Mouse (Mus musculus): Measurements from ENCODE around the gene Gm3045. TPM values are rescaled to one million over a fixed set of nuclear protein-coding genes. Genes with fewer than 3 reads are reported as not detected.

Gm3045 gene
- polyA plus RNA-seq, 1 experiment from 2014 or later, result not detected

DNA sequence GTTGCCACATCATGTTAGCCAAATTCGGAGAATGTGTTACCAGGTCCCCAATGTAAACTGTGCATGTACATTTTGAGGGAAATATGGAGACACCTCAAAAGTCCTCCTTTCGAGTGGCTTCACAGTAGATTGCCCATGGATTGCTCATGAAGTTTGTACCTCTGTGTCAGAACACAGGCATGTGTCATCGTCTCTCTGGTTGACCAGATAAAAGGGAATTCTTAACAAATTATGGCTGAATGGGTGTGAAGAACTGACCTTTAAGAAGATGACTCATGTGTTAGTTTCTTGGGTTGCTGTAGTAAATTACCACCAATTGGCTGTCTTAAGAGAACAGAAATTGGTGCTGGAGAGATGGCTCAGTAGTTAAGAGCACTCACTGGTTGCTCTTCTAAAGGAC, 17.7 kb downstream of the Gm3045 start:
- no peak for ATAC-seq (ENCODE audit: low FRiP score)
- Histone ChIP-seq H3K27ac (no peak overlapping the region), H3K4me2 (no peak overlapping the region), H3K9me3 (no peaks in the 10 kb centered on the region), H3K36me3 (replicated peaks) (no peaks in the 10 kb centered on the region), H3K4me1 (no peaks in the 10 kb centered on the region; the same call in 1 of the 2 replicates), H3K4me3 (replicated peaks) (no peak overlapping the region), H3K9ac (no peak overlapping the region), H3K27me3 (peaks cover 31% of the 10 kb centered on the region)
- WGBS, result 89% methylated on average over 3 of the region's 3 CpGs

- Histone ChIP-seq H3K27me3 (peaks cover 22% of the 10 kb centered on the region), H3K4me2 (no peak overlapping the region), H3K36me3 (replicated peaks) (no peaks in the 10 kb centered on the region), H3K27ac (no peak overlapping the region), H3K4me1 (peaks cover 4% of the 10 kb centered on the region; the same call in 1 of the 2 replicates), H3K9ac (no peak overlapping the region), H3K9me3 (no peaks in the 10 kb centered on the region), H3K4me3 (replicated peaks) (no peak overlapping the region)
- 85% methylated on average over 6 of the region's 6 CpGs for WGBS
- ATAC-seq (ENCODE audit: low FRiP score), result no peak
Observed at GRCm38 (mm10) chr13:56444996-56445395, 18.6 kb downstream of the Gm3045 start.

DNA sequence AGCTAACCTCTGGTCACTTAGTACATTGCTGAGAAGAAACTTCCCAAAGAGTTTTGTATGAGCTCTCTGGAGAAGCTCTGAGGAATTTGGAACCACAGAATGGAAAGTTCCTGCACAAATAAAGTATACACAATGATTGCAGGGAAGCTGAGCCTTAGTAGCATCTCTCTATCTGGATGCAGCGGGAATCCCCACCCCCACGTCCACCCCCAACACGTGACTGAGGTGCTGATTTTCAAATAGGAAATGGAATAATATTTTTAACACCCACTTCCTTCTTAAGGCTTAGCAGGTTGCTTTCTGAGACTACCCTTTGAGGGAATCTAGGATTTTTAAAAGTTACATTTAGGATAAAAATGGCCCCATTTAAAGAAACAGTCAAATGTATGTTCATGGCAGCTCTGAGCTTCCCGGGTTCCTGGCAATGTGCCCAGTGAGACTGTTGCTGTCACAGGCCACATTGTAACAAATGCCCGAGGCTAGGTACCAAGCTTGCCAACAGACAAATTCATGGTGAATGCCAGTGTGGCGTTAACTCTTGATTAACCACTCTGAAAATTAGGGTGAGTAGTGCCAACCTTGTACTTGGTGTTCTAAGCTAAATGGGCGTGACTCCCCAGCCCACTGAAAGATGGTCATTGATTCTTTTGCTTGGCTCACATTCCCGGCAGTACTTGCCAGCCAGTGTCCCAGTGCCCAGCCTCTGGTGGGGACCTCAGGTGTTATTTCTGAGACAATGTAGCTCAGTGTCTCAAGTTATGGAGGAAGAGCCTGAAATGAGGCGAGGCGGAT, 23.0 kb downstream of the Gm3045 start:
- Histone ChIP-seq H3K9me3 (no peaks in the 10 kb centered on the region), H3K4me2 (no peak overlapping the region), H3K4me3 (replicated peaks) (no peak overlapping the region), H3K4me1 (peaks cover 4% of the 10 kb centered on the region; the same call in 1 of the 2 replicates), H3K9ac (no peak overlapping the region), H3K36me3 (replicated peaks) (no peaks in the 10 kb centered on the region), H3K27ac (no peak overlapping the region), H3K27me3 (0 out of 2 replicates have a peak, but pooled peaks cover 10% of the 10 kb centered on the region)
- ATAC-seq (ENCODE audit: low FRiP score), result no peak; the same call in 1 of the 2 replicates
- 67% methylated on average over 10 of the region's 10 CpGs for WGBS

DNA sequence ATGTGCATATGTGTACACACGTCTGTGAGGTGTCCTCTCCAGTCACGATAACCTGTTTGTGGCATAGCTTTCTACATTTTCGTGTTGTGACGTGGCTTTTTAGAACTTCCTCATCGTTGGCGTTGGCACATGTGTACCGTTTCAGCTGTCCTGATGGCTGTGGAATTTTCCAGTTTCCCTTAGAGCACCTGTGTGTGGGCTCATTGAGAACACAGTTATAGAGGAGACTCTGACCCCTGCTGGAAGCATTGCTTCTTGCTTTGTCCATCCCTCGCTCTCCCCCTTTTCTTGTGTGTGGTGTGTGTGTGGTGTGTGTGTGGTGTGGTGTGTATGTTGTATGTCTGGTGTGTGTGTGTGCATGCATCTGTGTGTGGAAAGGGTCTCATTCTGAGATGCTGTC, 23.6 kb downstream of the Gm3045 start:
- H3K27me3 ChIP-seq, result 0 out of 2 replicates have a peak, but pooled peaks cover 10% of the 10 kb centered on the region
- ATAC-seq (ENCODE audit: low FRiP score), result no peak
- H3K9ac ChIP-seq, result no peak overlapping the region
- H3K36me3 ChIP-seq (replicated peaks), result no peaks in the 10 kb centered on the region
- H3K4me3 ChIP-seq (replicated peaks), result no peak overlapping the region
- no peak overlapping the region for H3K27ac ChIP-seq
- no peak overlapping the region for H3K4me2 ChIP-seq
- H3K9me3 ChIP-seq, result no peaks in the 10 kb centered on the region
- WGBS, result 86% methylated on average over 8 of the region's 8 CpGs
- H3K4me1 ChIP-seq, result peaks cover 4% of the 10 kb centered on the region; the same call in 1 of the 2 replicates

DNA sequence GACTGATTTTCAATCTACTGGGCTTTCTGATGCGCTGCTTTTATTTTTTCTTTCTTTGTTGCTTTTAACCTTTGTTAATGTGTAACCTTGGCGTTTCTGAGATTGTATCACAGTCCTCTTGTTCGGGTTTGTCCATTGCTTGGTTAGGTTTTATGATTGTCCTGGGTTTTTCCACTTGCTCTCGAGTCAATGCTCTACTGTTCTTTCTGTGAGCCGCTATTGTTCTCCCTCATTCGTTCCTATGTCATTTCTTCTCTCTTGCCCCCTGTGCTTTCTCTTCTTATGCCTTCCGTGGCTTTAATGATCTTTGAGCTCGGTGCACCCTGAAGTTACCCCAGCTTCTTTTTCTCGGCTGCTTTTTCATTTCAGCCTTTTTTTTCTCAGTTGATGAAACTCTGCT, 31.6 kb downstream of the Gm3045 start:
- WGBS, result 53% methylated on average over 9 of the region's 9 CpGs
- Histone ChIP-seq H3K27me3 (no peaks in the 10 kb centered on the region), H3K4me3 (replicated peaks) (no peak overlapping the region), H3K9me3 (no peaks in the 10 kb centered on the region), H3K27ac (no peak overlapping the region), H3K4me1 (no peaks in the 10 kb centered on the region), H3K36me3 (replicated peaks) (no peaks in the 10 kb centered on the region), H3K4me2 (no peak overlapping the region), H3K9ac (no peak overlapping the region)
- ATAC-seq (ENCODE audit: low FRiP score), result no peak

DNA sequence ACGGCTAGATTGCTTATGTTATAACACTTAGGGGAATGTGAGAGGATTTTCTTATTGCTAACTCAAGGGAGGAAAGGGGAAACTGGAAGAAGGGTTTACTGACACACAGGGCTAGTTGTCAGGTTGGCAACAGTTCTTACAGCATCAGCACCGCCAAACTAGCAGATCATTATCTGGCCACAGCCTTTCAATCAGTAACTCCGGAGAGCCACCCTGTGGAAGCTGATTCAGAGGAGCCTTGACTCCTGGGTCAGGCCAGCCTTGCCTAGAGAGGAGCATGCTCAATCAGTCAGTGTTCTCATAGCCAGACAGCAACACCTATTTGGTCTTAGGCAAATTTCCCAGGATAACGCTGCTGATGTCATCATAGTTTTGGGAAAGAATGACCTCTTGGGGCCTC, 35.1 kb downstream of the Gm3045 start:
- WGBS, result 84% methylated on average over 4 of the region's 4 CpGs
- H3K9ac ChIP-seq, result no peak overlapping the region
- no peaks in the 10 kb centered on the region for H3K9me3 ChIP-seq
- ATAC-seq (ENCODE audit: low FRiP score), result no peak
- H3K36me3 ChIP-seq (replicated peaks), result no peaks in the 10 kb centered on the region
- no peak overlapping the region for H3K27ac ChIP-seq
- no peak overlapping the region for H3K4me3 ChIP-seq (replicated peaks)
- H3K27me3 ChIP-seq, result no peaks in the 10 kb centered on the region
- H3K4me1 ChIP-seq, result no peaks in the 10 kb centered on the region
- no peak overlapping the region for H3K4me2 ChIP-seq

DNA sequence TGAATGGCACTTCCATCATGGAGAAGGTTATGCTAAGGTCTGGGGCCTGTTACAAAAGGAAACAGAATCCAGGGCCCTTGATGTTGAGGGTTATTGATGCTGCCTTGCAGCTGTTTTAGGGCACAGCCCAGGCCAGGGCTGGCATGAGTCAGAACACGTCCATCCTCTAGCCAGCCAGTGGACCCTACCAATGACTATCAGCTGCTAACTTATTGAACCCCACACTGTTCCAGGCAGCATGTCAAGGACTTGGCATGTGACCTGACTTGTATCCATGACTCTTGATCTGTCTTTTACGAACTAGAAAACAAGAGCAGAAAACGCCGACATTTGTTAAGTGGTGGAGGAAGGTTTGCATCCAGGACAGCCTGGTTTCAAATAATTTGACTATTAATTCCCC, 36.4 kb downstream of the Gm3045 start:
- no peak overlapping the region for H3K27ac ChIP-seq
- H3K4me1 ChIP-seq, result no peaks in the 10 kb centered on the region
- H3K4me3 ChIP-seq (replicated peaks), result no peak overlapping the region
- H3K4me2 ChIP-seq, result no peak overlapping the region
- WGBS, result 91% methylated on average over 4 of the region's 4 CpGs
- H3K36me3 ChIP-seq (replicated peaks), result no peaks in the 10 kb centered on the region; the same call in 1 of the 2 replicates
- no peak overlapping the region for H3K9ac ChIP-seq
- ATAC-seq (ENCODE audit: low FRiP score), result no peak
- no peaks in the 10 kb centered on the region for H3K9me3 ChIP-seq
- H3K27me3 ChIP-seq, result no peaks in the 10 kb centered on the region

- no peak for ATAC-seq (ENCODE audit: low FRiP score)
- H3K9me3 ChIP-seq, result no peaks in the 10 kb centered on the region
- H3K4me2 ChIP-seq, result no peak overlapping the region
- no peaks in the 10 kb centered on the region for H3K4me1 ChIP-seq
- H3K36me3 ChIP-seq (replicated peaks), result no peaks in the 10 kb centered on the region; the same call in 1 of the 2 replicates
- no peaks in the 10 kb centered on the region for H3K27me3 ChIP-seq
- H3K27ac ChIP-seq, result no peak overlapping the region
- no peak overlapping the region for H3K4me3 ChIP-seq (replicated peaks)
- H3K9ac ChIP-seq, result no peak overlapping the region
- WGBS, result 86% methylated on average over 7 of the region's 7 CpGs
Observed at GRCm38 (mm10) chr13:56463261-56463660, 36.9 kb downstream of the Gm3045 start.

DNA sequence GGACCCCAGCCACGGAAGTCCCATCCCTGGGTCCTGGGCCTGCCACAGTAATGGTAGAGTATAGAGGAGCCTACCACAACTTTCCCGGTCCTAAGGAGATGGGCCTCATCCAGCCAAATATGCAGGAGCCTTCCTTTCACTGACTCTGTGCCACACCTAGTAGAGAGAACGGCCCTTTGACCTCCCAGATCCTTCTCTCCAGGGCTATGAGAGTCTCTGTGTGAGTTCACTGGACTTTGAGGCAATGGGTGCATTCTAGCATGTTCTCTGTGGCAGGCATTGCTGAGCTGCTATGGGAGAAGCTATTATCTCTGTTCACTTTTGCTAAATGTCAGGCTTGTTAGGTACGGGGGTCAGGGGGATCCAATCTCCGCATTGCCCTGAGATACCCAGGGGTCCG, 37.4 kb downstream of the Gm3045 start:
- whole genome bisulfite sequencing, result 88% methylated on average over 6 of the region's 6 CpGs
- ATAC-seq (ENCODE audit: low FRiP score), result no peak

DNA sequence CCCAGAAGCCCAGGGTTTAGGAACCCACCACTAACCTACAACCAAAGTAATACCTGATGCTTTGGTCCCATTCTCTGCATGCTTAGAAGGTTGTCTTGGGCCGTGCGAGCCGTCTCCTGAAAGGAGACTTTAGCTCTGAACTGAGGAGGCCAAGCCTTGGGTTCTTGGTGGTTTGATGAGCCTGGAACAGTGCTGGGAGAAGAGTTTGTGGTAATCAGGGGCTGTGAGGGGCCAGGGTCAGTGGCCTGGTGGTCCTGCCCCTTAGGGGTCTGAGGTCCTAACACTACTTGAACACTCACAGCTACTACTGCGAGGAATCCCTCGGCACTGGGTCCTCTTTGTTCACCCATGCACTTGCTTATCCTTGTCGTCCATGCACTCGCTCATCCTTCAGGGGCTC, 41.4 kb downstream of the Gm3045 start:
- Histone ChIP-seq H3K4me1 (0 out of 2 replicates have a peak, but pooled peaks cover 3% of the 10 kb centered on the region), H3K4me2 (no peak overlapping the region), H3K27ac (no peak overlapping the region), H3K9me3 (no peaks in the 10 kb centered on the region), H3K36me3 (replicated peaks) (no peaks in the 10 kb centered on the region; the same call in 1 of the 2 replicates), H3K4me3 (replicated peaks) (no peak overlapping the region), H3K27me3 (no peaks in the 10 kb centered on the region), H3K9ac (no peak overlapping the region)
- ATAC-seq (ENCODE audit: low FRiP score), result no peak
- 91% methylated on average over 7 of the region's 7 CpGs for WGBS

More for the DNA sequence above, 37.4 kb downstream of the Gm3045 start:
- no peaks in the 10 kb centered on the region for H3K27me3 ChIP-seq
- H3K27ac ChIP-seq, result no peak overlapping the region
- H3K36me3 ChIP-seq (replicated peaks), result no peaks in the 10 kb centered on the region; the same call in 1 of the 2 replicates
- no peak overlapping the region for H3K9ac ChIP-seq
- H3K4me1 ChIP-seq, result no peaks in the 10 kb centered on the region
- no peak overlapping the region for H3K4me2 ChIP-seq
- no peaks in the 10 kb centered on the region for H3K9me3 ChIP-seq
- H3K4me3 ChIP-seq (replicated peaks), result no peak overlapping the region

DNA sequence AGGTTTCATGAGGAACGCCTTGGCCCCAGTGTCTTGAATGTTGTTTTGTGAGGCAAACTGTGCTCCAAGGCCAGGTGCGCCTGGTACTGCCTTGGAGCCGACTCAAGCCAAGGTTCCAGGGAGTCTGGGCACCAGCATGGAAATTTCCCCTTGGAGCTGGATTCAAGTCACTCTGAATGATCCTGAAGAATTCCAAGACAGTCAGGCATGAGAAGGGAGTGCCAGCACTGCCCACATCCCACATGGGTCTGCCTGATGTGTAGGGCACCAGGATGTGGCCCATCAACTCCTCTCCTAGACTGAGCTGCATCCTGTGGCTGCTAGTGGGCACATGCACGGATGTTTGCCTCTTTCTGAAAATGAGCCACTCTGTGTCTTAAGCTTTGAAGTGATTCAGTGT, 42.1 kb downstream of the Gm3045 start:
- no peak overlapping the region for H3K9ac ChIP-seq
- WGBS, result 95% methylated on average over 4 of the region's 4 CpGs

GRCm38 (mm10) chr13:56471211-56471610, 44.8 kb downstream of the Gm3045 start:
- peaks cover 9% of the 10 kb centered on the region; the same call in 1 of the 2 replicates for H3K27me3 ChIP-seq
- H3K27ac ChIP-seq, result no peak overlapping the region
- 0 out of 2 replicates have a peak, but pooled peaks cover 3% of the 10 kb centered on the region for H3K4me1 ChIP-seq
- no peak overlapping the region for H3K4me2 ChIP-seq
- H3K9me3 ChIP-seq, result no peaks in the 10 kb centered on the region
- H3K9ac ChIP-seq, result no peak overlapping the region
- no peak overlapping the region for H3K4me3 ChIP-seq (replicated peaks)
- no peak for ATAC-seq (ENCODE audit: low FRiP score)
- H3K36me3 ChIP-seq (replicated peaks), result no peaks in the 10 kb centered on the region; the same call in 1 of the 2 replicates
- WGBS, result 89% methylated on average over 6 of the region's 6 CpGs

More for the DNA sequence above, 42.1 kb downstream of the Gm3045 start:
- H3K27me3 ChIP-seq, result 0 out of 2 replicates have a peak, but pooled peaks cover 6% of the 10 kb centered on the region
- no peak overlapping the region for H3K4me3 ChIP-seq (replicated peaks)
- no peaks in the 10 kb centered on the region for H3K9me3 ChIP-seq
- 0 out of 2 replicates have a peak, but pooled peaks cover 3% of the 10 kb centered on the region for H3K4me1 ChIP-seq
- no peak overlapping the region for H3K4me2 ChIP-seq
- H3K27ac ChIP-seq, result no peak overlapping the region
- no peaks in the 10 kb centered on the region; the same call in 1 of the 2 replicates for H3K36me3 ChIP-seq (replicated peaks)
- ATAC-seq (ENCODE audit: low FRiP score), result no peak
